ENCODE assay signal across 15 mouse cellular contexts in genomic region chr3:146311121-146311538, GRCm38 (mm10).
A peak's percentile ranks its signal among the peaks of the same experiment; 100 is the strongest.
DNase-seq lines count a peak whose midpoint lies in the region; ATAC-seq and TF ChIP-seq lines count a peak whose summit lies in the region.
"Had no signal": no experiment of that assay in that cellular context is flagged by ENCODE, and none has a peak within 500 bp of the region (broad histone marks: within the 10 kb centered on the region; RNA-seq: fewer than 3 reads in every experiment).

No protein-coding gene starts in this region.

- no peak overlapping the region for H3K4me2 ChIP-seq in kidney, embryonic 14.5 days (replicated peaks; ENCODE audit: low read depth, low read length)
- H3K4me2 ChIP-seq in limb, embryonic 14.5 days (replicated peaks; ENCODE audit: low read depth, low read length, severe bottlenecking): no peak overlapping the region

- no peaks in the 10 kb centered on the region for H3K27me3 ChIP-seq in kidney, embryonic 14.5 days (ENCODE audit: control insufficient read depth, insufficient read depth, low read length)
- no peaks in the 10 kb centered on the region for H3K27me3 ChIP-seq in limb, embryonic 14.5 days (ENCODE audit: control insufficient read depth, insufficient read depth, low read length)

- no peak overlapping the region for H3K27ac ChIP-seq in kidney, embryonic 14.5 days (ENCODE audit: low read depth, low read length)
- H3K27ac ChIP-seq in limb, embryonic 14.5 days (replicated peaks; ENCODE audit: low read depth, low read length): no peak overlapping the region
- H3K27ac ChIP-seq in layer of hippocampus, adult 2 months: no peak overlapping the region

- DNase-seq in kidney, postnatal 25 days: no peak
- DNase-seq in brain, adult 2 months (ENCODE audit: low read depth, low spot score): peak; percentile 5
- DNase-seq in embryo, embryonic 9.5 days (ENCODE audit: extremely low spot score): peak; percentile 60
- DNase-seq in limb, embryonic 14.5 days (ENCODE audit: low spot score): peak; percentile 44
- no peak for DNase-seq in left cerebral cortex, adult 8-10 months (ENCODE audit: low spot score in 2 of 2)
- no peak for DNase-seq in layer of hippocampus, adult 2 months (ENCODE audit: low spot score in 2 of 2)
- DNase-seq: adrenal gland, postnatal 14 days; cerebellum, adult 18-20 months; gastrocnemius, postnatal 25 days; heart, postnatal 10 days; layer of hippocampus, adult 9-11 months; lung, postnatal 36 days; thymus, postnatal 25 days had no signal

- no peaks in the 10 kb centered on the region for H3K9me3 ChIP-seq in kidney, embryonic 14.5 days (ENCODE audit: control insufficient read depth, low read length)
- H3K9me3 ChIP-seq in limb, embryonic 14.5 days (ENCODE audit: control insufficient read depth, low read length): no peaks in the 10 kb centered on the region

- peak; percentile 84 for ATAC-seq in kidney, embryonic 14.5 days (ENCODE audit: low FRiP score, low TSS enrichment)
- peak; percentile 76 for ATAC-seq in limb, embryonic 14.5 days (ENCODE audit: low FRiP score, low read depth)

- no peak overlapping the region for H3K4me3 ChIP-seq in kidney, embryonic 14.5 days (ENCODE audit: low read length)
- no peak overlapping the region for H3K4me3 ChIP-seq in limb, embryonic 14.5 days (replicated peaks; ENCODE audit: low read length)
- no peak overlapping the region for H3K4me3 ChIP-seq in layer of hippocampus, adult 2 months
- H3K4me3 ChIP-seq: erythroblast, embryonic 14.5 days had no signal

- TF ChIP-seq CTCF in layer of hippocampus, adult 2 months (conservative IDR thresholded peaks at IDR 0.05): no peak

- no peaks in the 10 kb centered on the region for H3K36me3 ChIP-seq in kidney, embryonic 14.5 days (ENCODE audit: control insufficient read depth, insufficient read depth, low read length)
- H3K36me3 ChIP-seq in limb, embryonic 14.5 days (ENCODE audit: control insufficient read depth, insufficient read depth, low read length): no peaks in the 10 kb centered on the region

- WGBS in kidney, embryonic 14.5 days: 14% methylated on average over 9 of the region's 9 CpGs
- WGBS in limb, embryonic 14.5 days: 14% methylated on average over 9 of the region's 9 CpGs

- TF ChIP-seq POLR2A in limb, embryonic 14.5 days (IDR thresholded peaks at IDR 0.05; ENCODE audit: borderline replicate concordance, extremely low read depth, insufficient read depth, insufficient read length): no peak

- H3K4me1 ChIP-seq in kidney, embryonic 14.5 days (ENCODE audit: control insufficient read depth, insufficient read depth, low read length): no peaks in the 10 kb centered on the region; the same call in 1 of the 2 replicates
- no peaks in the 10 kb centered on the region for H3K4me1 ChIP-seq in limb, embryonic 14.5 days (ENCODE audit: control insufficient read depth, insufficient read depth, low read length)

- no peak overlapping the region for H3K9ac ChIP-seq in kidney, embryonic 14.5 days (ENCODE audit: low read depth, low read length)
- no peak overlapping the region for H3K9ac ChIP-seq in limb, embryonic 14.5 days (ENCODE audit: low read depth, low read length, severe bottlenecking)

Comparison
In these comparisons a context has a peak if more than half of its experiments do, and no peak if none do; other contexts are left out.
1. DNase-seq: peak in brain, adult 2 months (single experiment), embryo, embryonic 9.5 days (single experiment) and limb, embryonic 14.5 days (single experiment); none in kidney, postnatal 25 days (0 of 2), left cerebral cortex, adult 8-10 months (0 of 2) and layer of hippocampus, adult 2 months (0 of 2).